Mouse (Mus musculus) R1 (cell line): ENCODE measurements around the gene Otogl.

Source experiments
- DNase-seq: peaks from one replicate; pipeline ENCODE4 v3.0.0-alpha.2; 2018; ENCODE audit warnings: low read depth, low spot score

The Otogl gene

DNA sequence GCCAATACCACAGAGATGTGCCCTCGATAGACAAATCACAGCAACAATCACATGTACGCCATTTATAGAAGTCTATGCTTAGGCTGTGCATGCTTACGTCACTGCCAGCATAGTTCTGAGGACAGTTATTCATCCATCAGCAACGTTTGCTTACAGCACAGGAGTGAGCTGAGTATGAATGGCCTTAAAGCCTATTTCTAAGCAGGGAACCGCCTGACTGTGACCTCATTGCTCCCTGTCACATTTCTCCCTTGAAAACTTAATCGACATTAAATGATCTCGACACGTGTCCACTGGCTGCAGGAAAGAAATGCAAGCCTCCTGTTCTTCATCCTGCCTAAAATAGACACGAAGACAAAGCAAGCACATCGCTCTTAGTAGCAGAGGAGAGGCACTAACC, 5.5 kb downstream of the Otogl start:
- DNase-seq, result no peak

DNA sequence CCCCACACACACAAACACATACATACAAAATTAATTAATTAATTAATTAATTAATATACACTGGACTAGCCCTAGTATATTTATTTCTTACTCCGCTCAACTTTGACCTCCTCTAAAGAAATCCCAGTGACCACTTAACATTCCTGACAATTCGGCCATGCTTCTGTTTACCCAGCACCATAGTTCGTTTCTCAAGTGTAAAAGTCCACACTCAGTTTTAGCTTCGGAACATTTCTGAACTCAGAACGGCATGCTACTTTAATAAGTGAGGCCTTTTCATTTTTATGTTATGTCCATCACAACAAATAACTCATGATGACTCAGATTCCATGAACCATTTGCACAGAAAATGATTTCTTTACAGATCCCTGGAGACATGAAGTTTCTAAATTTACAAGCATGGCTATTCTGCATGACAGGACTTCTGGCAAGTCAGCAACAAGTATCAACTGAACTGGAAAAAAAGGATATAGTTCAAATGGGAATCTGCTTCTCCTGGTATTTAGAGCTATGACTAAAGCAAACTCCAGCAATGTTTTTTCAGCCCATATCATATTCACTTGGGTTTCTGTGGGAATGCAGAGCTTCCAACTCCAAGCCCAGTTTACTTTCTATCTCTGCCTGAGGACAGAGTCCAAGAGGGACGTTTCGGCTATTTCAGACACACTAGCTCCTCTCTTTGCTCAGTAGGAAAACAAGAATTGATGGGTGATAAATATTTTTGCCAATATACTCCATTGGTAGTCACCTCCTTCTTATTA, 6.5 kb downstream of the Otogl start:
- no peak for DNase-seq

DNA sequence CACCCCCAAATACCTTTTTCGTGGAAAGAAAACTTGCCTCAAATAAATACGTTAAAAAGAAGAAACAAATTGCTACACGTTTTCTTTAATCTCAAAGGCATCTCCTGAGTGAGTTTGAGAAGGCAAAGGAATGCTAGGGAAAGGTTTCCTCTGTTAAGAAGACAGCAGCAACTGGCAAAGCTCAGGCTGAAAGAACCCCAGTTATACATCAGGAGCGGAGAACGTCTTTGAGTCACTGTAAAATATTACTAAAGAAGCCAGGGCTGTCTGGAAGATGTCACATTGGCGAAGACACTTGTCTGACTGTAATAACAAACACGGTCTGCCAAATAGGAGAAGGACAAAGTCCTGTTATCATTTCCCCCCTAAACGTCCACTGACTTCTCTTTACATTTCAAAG, 10.0 kb downstream of the Otogl start:
- DNase-seq, result no peak

DNA sequence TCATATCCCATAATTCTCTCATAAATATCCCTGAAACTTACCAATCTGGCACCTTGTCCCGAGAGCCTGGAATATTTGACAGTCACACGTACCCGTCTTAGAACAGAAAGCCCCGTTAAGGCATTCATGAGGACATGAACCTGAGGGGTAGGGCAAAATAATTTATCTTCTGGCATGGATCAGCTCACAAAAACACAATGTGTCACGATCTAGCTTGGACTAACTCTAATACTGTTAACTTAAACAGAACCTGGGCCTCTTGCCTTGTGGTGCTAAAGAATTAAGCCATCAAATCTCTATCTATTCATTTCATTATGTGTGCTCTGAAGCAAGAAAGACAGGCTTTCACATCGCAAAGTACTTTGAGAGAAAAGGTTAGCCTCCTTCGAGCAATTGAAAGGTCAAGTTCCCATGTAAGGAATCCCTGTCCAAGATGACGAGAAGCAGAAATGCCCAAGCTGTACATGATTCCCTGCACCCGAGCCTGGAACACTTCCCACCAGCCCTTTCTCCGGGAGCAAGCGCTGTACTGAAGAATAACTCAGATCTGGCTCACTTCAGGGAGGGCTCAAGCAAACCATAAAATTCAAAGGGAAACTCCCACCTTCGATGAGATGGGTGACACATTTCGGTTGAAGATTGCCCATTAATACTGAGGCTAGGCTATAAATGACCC, 10.6 kb downstream of the Otogl start:
- no peak for DNase-seq

DNA sequence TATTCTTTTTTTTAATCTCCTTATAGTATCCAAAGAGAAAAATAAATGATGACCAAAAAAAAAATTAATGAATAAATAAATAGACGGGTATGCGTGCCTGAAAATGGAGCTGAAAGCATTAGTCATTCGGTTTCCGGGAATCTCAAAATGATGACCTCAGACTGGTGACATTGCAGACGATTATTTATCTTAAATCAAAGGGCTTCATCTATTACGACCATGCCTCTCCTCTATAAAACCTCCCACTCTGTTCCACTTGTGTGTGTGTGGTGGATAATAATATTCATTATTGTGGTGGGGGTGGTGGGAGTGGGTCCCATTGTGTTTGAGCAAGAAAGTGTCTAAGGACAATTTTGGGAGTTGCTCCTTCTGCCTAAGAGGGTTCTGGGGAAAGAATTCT, 12.0 kb downstream of the Otogl start:
- DNase-seq, result no peak

DNA sequence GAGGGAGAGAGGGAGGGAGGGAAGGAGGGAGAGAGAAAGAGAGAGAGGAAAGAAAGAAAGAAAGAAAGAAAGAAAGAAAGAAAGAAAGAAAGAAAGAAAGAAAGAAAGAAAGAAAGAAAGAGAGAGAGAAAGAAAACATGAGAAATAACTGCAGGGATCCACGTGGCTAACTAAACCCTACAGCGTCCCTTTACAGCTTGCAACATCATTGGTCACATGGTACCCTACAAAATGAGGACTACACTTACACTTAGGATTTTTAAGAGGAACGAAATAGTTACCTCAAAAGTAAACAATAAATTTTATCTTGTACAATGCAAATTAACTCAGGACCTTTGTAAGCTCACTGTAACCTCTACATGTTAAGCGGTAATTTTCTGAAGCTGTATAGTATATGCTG, 15.8 kb downstream of the Otogl start:
- no peak for DNase-seq

DNA sequence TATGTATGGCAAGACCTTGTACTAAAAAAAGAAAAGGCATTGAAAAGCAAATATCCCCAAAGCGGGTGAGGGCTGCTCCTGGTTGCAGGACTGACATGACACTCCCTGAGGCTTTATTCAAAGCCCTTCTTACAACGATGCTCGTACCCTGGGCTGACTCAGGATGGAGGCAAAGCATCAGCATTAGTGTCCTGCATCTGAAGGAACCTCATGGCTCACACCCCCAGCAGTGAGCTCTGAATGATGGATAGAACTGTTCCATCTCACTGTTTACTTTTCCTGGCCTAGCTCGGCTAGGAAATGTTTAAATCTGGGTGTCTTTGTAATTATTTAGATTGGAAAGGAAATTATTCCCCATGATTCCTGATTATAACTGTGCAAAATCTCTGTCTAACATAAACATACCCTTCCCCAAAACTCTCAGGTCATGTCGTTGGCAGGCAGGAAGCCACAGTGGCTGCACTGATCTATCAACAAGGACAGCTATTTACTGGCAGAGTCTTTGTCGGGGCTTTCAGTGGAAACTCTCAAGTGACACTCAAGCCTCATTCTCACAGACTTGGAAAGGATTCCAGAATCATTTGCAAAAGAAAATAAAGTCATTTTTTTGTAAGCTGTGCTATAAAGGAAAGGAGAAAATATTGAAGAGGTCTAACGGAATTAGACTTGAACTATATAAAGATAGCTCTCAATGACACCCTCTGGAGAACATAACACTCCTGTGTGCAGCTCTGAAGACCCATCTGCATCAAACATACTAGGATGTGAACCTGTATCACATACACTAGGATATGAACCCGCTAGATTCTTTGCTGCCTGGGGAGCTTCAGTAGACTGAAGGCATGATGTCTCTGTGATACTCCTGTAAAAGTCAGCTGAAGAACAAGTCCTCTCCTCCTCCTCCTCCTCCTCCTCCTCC, 17.0 kb downstream of the Otogl start:
- no peak for DNase-seq

DNA sequence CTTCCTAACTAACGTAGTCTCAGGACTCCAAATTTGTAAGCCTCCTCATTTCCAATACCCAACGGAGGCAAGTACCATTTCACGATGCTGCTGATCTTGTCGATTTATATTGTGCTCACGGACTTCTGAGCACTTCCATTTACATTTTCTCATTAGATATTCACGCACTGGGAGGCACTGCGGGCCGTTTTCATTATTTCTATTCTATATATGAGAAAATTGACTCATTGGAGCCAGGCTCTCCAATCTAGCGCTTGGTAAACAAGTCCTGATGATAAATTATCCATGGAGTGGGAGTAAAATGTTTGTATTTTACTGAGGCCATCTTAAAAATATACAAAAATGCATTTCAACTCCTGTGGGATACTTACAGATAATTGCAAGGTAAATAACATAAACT, 21.5 kb downstream of the Otogl start:
- DNase-seq, result no peak

DNA sequence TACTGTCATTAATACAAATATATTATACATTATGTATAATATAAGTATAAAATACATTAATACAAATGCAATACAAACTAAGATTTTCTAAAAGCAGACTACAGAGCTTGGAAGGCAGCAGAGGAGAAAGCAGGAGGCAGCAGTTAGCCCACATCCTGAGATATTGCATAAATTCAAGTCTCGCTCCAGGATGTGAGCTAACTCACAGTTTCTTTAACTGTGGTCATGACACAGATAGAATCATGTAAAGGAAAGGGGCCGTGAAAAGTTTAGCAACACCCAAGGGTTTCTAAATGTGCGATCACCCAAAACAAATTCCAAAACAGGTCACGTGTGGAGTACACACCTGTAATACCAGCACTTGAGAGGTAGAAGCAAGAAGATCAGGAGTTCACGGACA, 39.4 kb downstream of the Otogl start:
- no peak for DNase-seq

DNA sequence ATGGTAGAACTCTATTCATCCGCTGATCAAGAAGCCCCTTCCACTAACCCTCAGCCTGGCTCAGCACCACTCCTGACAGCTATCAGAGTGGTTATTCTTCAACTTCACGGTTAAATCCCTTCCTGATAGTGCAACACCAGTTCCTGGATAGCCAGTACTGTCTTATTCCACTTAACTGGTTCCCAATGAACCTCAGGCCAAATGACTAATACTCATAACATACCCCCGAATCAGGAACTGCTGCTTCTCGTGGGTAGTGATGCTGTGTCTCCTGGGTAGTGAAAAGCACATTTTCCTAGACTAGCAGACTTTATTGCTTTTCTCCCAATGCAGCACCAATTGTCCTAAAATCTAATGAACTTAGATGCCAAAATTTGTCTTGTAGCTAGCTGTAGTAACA, 39.8 kb downstream of the Otogl start:
- DNase-seq, result no peak

DNA sequence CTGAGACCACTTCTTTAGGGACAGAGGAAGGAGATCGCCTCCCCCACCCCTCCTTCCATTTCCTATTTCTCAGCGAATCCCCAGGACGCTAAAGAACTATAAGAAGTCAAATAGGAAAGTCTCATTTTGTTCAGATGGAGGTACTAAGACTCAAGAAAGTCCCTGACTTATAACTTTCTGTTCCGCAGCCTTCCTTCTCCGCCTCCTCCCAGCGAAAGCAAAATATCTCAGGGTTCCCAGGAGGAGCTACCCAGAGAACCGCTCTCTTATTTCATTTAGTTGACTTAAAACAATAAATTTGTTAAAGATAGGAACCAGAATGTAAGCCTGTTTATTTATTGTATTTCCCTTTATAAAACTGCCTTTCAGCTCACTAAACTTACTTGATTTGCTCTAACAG, 41.4 kb downstream of the Otogl start:
- DNase-seq, result no peak

DNA sequence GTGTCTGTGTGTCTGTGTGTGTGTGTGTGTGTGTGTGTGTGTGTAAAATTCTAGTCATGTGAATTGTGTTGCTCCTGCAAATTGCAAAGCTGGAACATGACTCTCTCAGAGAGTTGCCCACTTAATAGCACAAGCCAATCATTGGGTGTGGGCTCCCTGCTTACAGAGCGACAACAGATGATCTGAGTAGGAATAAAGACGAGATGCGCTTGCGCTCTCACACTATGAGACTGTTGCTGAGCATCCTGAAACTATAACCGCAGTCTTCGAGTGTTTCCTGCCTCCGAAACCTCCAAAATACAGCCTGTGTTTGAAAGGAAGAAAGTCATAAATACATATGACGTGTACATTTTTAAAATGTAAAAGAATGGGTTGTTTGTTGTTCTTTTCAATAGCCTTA, 43.0 kb downstream of the Otogl start:
- DNase-seq, result no peak

DNA sequence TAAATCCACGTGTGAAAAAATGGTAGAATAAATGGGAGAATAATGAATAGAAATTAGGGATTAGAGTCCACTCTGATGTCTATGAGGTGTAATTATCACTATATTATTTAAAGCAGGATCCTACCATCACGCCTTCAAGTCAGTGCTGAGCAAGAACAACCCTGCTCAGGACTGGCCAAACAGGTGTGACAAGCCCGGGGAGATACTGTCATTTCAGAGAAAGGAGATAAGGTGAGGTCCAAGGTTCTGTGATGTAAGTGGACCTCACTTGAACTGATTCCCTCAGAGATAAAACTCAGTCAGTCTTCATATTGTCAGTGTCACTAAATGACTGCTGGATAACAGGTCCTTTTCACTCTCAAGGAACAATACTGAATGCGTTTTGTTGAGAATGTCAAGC, 44.5 kb downstream of the Otogl start:
- no peak for DNase-seq

DNA sequence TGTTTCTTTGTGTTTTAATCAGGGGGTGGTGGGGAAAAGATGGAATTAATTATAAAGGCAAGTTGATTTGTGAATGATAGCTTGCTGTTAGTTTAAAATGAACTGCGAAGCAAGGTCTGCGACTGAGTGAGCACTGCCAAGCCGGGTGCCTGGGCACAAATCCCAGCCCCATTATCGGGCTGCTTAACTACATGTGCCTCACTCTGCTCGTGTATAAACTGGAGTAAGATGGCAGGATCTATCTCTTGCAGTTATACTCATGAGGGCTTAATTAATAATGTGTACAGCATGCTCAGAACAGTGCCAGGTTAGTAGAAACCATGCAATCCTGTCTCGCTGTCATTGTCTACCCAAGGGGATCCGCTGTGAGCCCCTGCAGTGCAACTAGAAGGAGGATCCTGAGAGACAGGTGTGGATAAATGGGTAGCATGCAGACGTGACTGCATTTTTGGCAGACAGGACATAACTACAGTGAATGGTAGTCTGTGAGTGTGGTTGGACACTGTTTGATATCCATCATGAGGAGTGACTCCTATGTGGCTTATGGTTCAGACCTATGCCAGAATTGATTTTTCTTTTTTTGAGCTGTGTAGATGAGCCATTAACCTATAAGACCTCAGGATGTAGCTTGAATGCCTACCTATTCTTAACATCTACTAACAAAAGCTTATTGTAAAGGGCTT, 51.6 kb downstream of the Otogl start:
- no peak for DNase-seq

DNA sequence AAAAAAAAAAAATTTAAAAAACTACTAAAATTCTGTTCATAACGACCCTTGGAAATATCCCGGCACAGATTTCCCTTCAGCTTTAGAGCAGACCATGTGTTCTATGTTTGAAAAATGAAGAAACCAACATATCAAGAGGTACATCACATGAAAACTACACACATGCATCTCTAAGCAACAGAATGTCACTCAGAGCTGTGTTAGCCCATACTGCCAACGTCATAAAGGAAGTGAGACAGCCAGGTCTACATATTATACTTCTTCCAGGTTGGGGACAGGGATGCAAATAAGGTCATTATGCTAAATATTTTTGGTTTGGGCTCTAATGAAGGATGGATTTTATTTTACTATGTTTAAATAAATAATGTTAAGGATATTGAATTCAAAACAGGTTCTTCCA, 52.7 kb downstream of the Otogl start:
- no peak for DNase-seq

DNA sequence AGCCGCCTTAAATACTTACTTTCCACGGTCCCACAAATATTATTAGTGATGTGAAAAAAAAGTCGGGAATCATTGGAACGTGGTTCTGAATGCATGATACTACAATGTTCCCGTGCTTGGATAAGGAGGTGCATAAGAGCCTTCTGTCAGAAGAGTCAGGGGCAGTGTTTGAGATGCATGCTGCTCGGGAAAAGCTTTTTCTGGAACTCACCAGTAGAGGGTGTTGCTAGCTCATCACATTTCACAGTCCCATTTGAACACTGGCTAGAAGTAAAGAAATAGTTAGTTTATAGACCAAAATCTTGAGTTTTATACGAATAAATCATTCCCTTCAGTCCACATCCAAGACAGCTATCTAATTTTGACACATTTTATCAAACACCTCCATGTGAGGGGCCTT, 53.2 kb downstream of the Otogl start:
- DNase-seq, result peak; percentile 51

DNA sequence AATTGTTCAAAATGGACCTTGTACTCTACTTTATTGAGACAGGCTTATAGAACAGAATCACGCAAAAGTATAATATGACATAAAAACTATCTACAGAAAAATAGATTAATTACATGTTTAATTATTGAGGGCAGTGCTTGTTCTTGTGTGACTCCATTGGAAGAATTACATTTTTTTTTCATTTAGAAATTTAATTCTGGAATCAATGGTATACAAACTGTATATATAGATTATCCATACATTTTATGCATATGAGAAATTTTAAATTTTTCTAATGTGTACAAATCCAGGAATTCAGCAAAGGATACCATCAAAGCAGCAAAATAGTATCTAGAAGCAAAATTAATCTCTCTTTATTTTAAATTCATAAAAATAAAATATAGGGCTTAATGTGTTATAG, 67.0 kb downstream of the Otogl start:
- no peak for DNase-seq

DNA sequence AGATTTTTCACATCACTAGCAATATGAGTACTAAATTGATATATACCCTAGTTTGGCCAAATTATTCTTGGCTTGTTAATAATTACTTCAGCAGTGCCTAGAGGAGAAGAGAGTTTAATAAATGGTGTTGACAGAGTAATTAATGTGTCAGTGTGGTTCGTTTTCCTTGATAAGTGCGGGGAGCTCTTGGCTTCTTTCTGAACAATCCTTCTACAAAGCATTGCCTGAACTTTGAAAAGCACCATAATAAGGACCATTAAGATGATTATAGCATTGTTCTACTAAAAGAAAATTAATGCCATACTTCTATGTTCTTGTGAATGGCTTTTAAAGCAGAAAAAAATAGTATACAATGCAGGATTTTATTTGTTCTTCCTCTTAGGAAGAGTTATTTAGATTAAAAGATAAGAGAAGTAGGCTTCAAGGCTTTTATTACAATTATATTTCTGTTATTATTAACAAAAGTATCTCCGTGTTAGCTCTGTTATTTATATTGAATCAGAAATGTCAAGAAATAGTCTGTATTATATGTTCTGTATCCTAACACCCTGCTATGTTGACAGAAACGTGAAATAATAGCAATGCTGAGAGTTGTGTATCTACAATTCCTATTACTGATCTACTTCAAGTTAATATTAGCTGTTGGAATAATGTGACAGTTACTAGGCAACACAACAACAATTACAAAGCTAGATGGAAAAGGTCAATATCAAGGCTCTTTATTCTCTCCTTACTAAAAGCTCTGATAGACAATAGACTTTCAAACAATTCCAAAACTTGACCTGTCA, 77.3 kb downstream of the Otogl start:
- no peak for DNase-seq

DNA sequence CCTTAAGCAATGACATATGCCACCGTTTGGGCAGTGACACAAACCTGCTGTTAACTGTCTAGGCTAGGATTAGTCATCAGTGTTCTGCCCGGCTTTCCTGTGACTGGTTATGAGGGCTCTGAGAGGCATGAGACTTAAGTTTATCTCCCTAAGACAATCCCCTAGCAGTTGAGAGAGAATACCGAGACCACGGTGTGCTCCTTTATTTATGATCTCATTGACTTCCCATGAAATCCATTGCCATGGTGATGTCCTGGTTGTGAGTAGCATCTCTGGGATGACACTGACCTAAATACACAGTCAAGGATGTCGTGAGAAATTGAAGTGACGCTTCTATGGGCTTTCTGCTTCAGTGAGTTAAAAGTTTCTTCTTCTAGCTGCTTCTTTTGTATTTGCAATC, 82.8 kb downstream of the Otogl start:
- DNase-seq, result no peak

DNA sequence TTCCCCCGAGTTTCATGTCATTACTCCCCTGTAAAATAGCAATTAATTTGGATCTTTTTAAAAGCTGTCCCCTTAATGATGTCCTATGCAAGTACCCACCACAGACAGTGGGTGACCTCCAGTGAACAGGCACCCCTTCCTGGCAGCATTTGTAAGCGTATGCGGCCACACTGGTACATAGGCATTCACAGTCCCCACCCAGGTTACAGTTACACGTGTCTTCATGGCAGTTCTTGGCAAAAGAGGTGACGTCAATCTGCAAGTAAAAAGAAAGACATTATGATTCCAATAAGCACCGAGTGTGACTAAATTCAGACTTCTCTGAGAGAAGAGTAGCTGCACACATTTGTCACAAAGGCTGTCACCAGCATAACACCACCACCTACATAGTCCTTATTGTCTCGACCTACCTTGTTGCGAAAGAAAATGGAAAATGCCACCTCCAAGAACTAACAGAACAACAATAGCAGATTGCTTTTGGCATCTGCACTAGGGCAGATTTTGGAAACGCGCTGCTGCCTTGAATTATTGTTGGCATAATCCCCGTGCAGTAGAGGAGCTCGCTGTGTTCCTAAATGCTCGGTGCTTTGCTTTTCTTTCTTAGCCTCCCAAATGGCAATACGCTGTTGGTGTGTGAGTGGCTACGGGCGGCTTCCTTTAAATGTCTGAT, 98.0 kb downstream of the Otogl start:
- no peak for DNase-seq
